Mouse (Mus musculus) mammary gland, adult 2 months (tissue): ENCODE data around the gene Krtap5-5. TPM values are rescaled to one million over a fixed set of nuclear protein-coding genes. Genes with fewer than 3 reads are reported as not detected.

Experiments
- polyA plus RNA-seq: library from polyadenylated mRNA; depleted of rRNA; stranded (reverse); fragments of >200 nt; gene quantifications from 2 replicates; pipeline ENCODE4 v1.2.3, GENCODE M21; 2012; ENCODE audit warnings: low replicate concordance; rRNA removed

Gene Krtap5-5
- polyA plus RNA-seq = not detected in 2 replicates

DNA sequence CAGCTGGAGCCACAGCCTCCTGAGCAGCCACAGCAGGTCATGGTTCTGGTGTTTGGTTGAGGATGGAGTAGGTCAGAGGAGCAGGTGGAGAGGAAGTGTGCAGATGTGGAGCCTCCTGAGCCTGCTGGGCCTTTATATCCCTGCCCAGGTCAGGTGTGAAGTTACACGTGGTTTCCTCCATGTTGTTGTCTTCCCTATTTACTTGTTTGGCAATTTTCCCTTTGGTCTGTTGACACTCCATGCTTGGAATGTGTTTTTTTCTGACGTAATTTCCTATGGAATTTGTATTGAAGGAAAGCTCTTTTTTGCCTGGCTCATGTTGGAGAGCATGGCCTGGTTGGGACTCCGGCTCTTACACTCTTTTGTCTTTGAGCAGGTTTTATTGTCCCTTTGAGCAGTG, at the start of gene Krtap5-5:
TSS of gene Krtap5-5 (minus strand) at position 101 of the 400 bp plus-strand sequence.

GRCm38 (mm10) chr7:142274263-142274662, 44.5 kb upstream of the Krtap5-5 start, which contains the start of gene Gm4559:
Gene Gm4559, minus strand, starts transcription at chr7:142274363.

DNA sequence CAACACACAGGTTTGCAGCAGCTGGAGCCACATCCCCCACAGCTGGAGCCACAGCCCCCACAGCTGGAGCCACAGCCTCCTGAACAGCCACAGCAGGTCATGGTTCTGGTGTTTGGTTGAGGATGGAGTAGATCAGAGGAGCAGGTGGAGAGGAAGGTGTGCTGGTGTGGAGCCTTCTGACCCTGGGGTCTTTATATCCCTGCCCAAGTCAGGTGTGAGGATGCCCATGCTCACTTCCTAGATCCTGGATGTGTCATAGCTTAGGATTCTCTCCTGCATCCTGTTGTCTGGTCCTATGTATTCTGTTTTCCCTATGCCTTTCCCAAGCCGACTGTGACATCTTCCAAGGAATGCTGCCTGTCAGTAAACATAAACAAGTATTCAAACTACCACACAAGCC, 28.5 kb upstream of the Krtap5-5 start, which contains the start of gene Gm2431:
TSS of gene Gm2431 (minus strand) at position 101 of the 400 bp plus-strand sequence.

DNA sequence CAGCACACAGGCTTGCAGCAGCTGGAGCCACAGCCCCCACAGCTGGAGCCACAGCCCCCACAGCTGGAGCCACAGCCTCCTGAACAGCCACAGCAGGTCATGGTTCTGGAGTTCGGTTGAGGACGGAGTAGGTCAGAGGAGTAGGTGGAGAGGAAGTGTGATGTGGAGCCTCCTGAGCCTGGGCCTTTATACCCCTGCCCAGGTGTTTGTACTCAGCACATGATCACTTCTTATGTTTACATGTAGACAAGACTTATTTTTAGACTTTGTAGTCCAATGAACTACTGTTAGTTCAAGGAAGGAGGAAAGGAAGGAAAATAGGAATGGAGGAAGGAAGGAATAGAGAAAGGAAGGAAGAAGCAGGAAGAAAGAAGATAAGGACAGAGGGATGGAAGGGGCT, 11.2 kb upstream of the Krtap5-5 start, which contains the start of gene Gm40460:
TSS of gene Gm40460 (minus strand) at position 101 of the 400 bp plus-strand sequence.

DNA sequence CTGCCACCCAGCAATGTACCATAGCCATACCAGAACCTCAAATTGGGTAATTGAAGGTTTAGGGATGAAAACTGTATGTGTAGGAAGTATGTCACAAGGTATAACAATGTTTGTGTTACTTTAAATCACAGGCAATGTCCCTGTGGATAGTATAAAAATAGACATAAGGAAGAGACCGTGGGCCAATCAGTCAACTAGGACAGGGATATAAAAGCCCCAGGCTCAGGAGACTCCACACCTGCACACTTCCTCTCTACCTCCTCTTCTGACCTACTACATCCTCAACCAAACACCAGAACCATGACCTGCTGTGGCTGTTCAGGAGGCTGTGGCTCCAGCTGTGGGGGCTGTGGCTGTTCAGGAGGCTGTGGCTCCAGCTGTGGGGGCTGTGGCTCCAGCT, 18.2 kb downstream of the Krtap5-5 start, which contains the start of gene Gm7579:
TSS of gene Gm7579 (plus strand) at position 301 of the 400 bp plus-strand sequence.

DNA sequence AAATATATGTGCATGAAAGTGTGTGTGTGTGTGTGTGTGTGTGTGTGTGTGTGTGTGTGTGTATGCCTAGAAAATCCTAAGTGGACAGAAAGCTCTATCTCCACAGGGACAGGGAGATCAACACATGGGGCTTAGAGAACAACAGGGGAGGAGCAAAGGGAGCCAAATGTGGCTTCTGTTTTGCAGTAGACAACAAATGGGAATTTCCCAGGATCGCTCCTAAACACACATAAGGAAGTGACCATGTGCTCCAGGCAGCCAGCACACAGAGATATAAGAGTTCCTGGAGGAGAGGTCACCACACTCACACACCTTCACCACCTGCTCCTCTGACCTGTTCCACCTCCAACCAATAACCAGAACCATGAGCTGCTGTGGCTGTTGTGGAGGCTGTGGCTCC, 28.7 kb downstream of the Krtap5-5 start, which contains the start of gene Krtap5-3:
TSS of gene Krtap5-3 (plus strand) at position 301 of the 400 bp plus-strand sequence.

DNA sequence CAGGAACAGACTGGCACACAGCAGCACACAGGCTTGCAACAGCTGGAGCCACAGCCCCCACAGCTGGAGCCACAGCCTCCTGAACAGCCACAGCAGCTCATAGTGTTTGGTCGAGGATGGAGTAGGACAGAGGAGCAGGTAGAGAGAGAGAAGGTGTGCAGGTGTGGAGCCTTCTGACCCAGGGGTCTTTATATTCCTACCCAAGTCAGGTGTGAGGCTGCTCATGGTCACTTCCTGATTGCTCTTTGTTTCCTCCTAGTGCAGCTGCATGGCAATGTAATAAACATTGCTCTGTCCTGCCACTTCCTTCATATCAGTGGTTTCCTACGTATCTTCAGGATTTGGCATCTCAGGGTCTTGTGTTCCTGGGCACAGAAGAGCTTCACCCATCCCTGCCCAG, 39.5 kb downstream of the Krtap5-5 start, which contains the start of gene Gm10153:
TSS of gene Gm10153 (minus strand) at position 101 of the 400 bp plus-strand sequence.

Other genes with a start within 250 kb of the Krtap5-5 start
- gene Mob2, start 168.9 kb downstream of the Krtap5-5 start, polyA plus RNA-seq = 34.6 and 50.5 TPM in 2 replicates
- gene Dusp8, start 134.1 kb downstream of the Krtap5-5 start, polyA plus RNA-seq = 5.9 and 13.7 TPM in 2 replicates
- gene Gm45618, start 109.2 kb downstream of the Krtap5-5 start, polyA plus RNA-seq = not detected in 2 replicates
- not detected in 2 replicates for gene Gm39115, start 93.9 kb downstream of the Krtap5-5 start, polyA plus RNA-seq
- gene Gm45337, start 85.4 kb downstream of the Krtap5-5 start, polyA plus RNA-seq = not detected in 2 replicates
- not detected in 2 replicates for gene Gm29735, start 72.9 kb downstream of the Krtap5-5 start, polyA plus RNA-seq
- not detected in 2 replicates for gene Gm4553, start 64.2 kb downstream of the Krtap5-5 start, polyA plus RNA-seq
- not detected in 2 replicates for gene Krtap5-2, start 54.0 kb downstream of the Krtap5-5 start, polyA plus RNA-seq
- gene Gm10153, start 39.6 kb downstream of the Krtap5-5 start, polyA plus RNA-seq = not detected in 2 replicates
- gene Krtap5-3, start 28.6 kb downstream of the Krtap5-5 start, polyA plus RNA-seq = not detected in 2 replicates
- not detected in 2 replicates for gene Gm7579, start 18.1 kb downstream of the Krtap5-5 start, polyA plus RNA-seq
- not detected in 2 replicates for gene Gm40460, start 11.1 kb upstream of the Krtap5-5 start, polyA plus RNA-seq
- gene Gm2431, start 28.4 kb upstream of the Krtap5-5 start, polyA plus RNA-seq = not detected in 2 replicates
- gene Gm4559, start 44.4 kb upstream of the Krtap5-5 start, polyA plus RNA-seq = not detected in 2 replicates
- gene Krtap5-1, start 67.1 kb upstream of the Krtap5-5 start, polyA plus RNA-seq = not detected in 2 replicates
- not detected in 2 replicates for gene Krtap5-4, start 73.6 kb upstream of the Krtap5-5 start, polyA plus RNA-seq
- 13.7 and 26.3 TPM in 2 replicates for gene Ifitm10, start 143.8 kb upstream of the Krtap5-5 start, polyA plus RNA-seq
- 0.76 TPM in 1 of 2 replicates, not detected in the other for gene Gm49369, start 152.7 kb upstream of the Krtap5-5 start, polyA plus RNA-seq
- gene Ctsd, start 158.1 kb upstream of the Krtap5-5 start, polyA plus RNA-seq = 1,489 and 1,921 TPM in 2 replicates
- 2.3 and 4.5 TPM in 2 replicates for gene Syt8, start 204.9 kb upstream of the Krtap5-5 start, polyA plus RNA-seq
- 1.6 and 1,647 TPM in 2 replicates for gene Tnni2, start 211.8 kb upstream of the Krtap5-5 start, polyA plus RNA-seq
- 322 and 346 TPM in 2 replicates for gene Lsp1, start 230.8 kb upstream of the Krtap5-5 start, polyA plus RNA-seq